Mouse (Mus musculus): Measurements from ENCODE around the gene Nmt1. TPM values are rescaled to one million over a fixed set of nuclear protein-coding genes. Genes with fewer than 3 reads are reported as not detected.

Nmt1 gene
- polyA plus RNA-seq, 1 experiment, result 58.8 TPM

- Histone ChIP-seq H3K4me1 (ENCODE audit: control insufficient read depth, insufficient read depth, low read length) (peaks cover 14% of the 10 kb centered on the region), H3K27ac (ENCODE audit: insufficient read depth, low read length) (0 out of 2 replicates have a peak overlapping the region, but pooled peaks have one; percentile 23), H3K4me3 (replicated peaks; ENCODE audit: insufficient read depth, low read depth, low read length) (no peak overlapping the region), H3K27me3 (ENCODE audit: control insufficient read depth, insufficient read depth, low read length) (no peaks in the 10 kb centered on the region)
- 32% methylated on average over 14 of the region's 14 CpGs for WGBS
- peak in 1 of 2 experiments; percentile 38 for DNase-seq
- TF ChIP-seq POLR2A (IDR thresholded peaks at IDR 0.05; ENCODE audit: borderline replicate concordance, insufficient read depth, low read length) (no peak), CTCF (IDR thresholded peaks at IDR 0.05; ENCODE audit: borderline replicate concordance, insufficient read depth, low read depth, low read length) (no peak)
Measured at GRCm38 (mm10) chr11:102998577-102999316, 29.2 kb upstream of the Nmt1 start.

GRCm38 (mm10) chr11:102999317-102999970 lies 28.5 kb upstream of the Nmt1 start:
- 0 out of 2 replicates have a peak overlapping the region, but pooled peaks have one; percentile 23 for H3K27ac ChIP-seq (ENCODE audit: insufficient read depth, low read length)
- peaks cover 14% of the 10 kb centered on the region for H3K4me1 ChIP-seq (ENCODE audit: control insufficient read depth, insufficient read depth, low read length)
- H3K4me3 ChIP-seq (replicated peaks; ENCODE audit: insufficient read depth, low read depth, low read length), result no peak overlapping the region
- WGBS, result 71% methylated on average over 14 of the region's 14 CpGs
- no peak for DNase-seq
- TF ChIP-seq CTCF (IDR thresholded peaks at IDR 0.05; ENCODE audit: borderline replicate concordance, insufficient read depth, low read depth, low read length) (no peak), POLR2A (IDR thresholded peaks at IDR 0.05; ENCODE audit: borderline replicate concordance, insufficient read depth, low read length) (no peak)
- no peaks in the 10 kb centered on the region for H3K27me3 ChIP-seq (ENCODE audit: control insufficient read depth, insufficient read depth, low read length)

GRCm38 (mm10) chr11:103000111-103000510 lies 27.9 kb upstream of the Nmt1 start:
- H3K4me3 ChIP-seq (replicated peaks; ENCODE audit: insufficient read depth, low read depth, low read length), result no peak overlapping the region
- no peak overlapping the region for H3K27ac ChIP-seq (ENCODE audit: insufficient read depth, low read length)
- 83% methylated on average over 16 of the region's 16 CpGs for WGBS
- H3K4me1 ChIP-seq (ENCODE audit: control insufficient read depth, insufficient read depth, low read length), result peaks cover 14% of the 10 kb centered on the region
- TF ChIP-seq POLR2A (IDR thresholded peaks at IDR 0.05; ENCODE audit: borderline replicate concordance, insufficient read depth, low read length) (no peak), CTCF (IDR thresholded peaks at IDR 0.05; ENCODE audit: borderline replicate concordance, insufficient read depth, low read depth, low read length) (no peak)
- no peak for DNase-seq
- H3K27me3 ChIP-seq (ENCODE audit: control insufficient read depth, insufficient read depth, low read length), result no peaks in the 10 kb centered on the region

GRCm38 (mm10) chr11:103001063-103001462 lies 26.9 kb upstream of the Nmt1 start:
- DNase-seq, result no peak
- H3K27me3 ChIP-seq (ENCODE audit: control insufficient read depth, insufficient read depth, low read length), result no peaks in the 10 kb centered on the region
- H3K4me1 ChIP-seq (ENCODE audit: control insufficient read depth, insufficient read depth, low read length), result peaks cover 14% of the 10 kb centered on the region
- 90% methylated on average over 5 of the region's 5 CpGs for WGBS
- no peak for TF ChIP-seq CTCF (IDR thresholded peaks at IDR 0.05; ENCODE audit: borderline replicate concordance, insufficient read depth, low read depth, low read length)
- no peak overlapping the region for H3K4me3 ChIP-seq (replicated peaks; ENCODE audit: insufficient read depth, low read depth, low read length)
- H3K27ac ChIP-seq (ENCODE audit: insufficient read depth, low read length), result no peak overlapping the region

GRCm38 (mm10) chr11:103003210-103003609 lies 24.8 kb upstream of the Nmt1 start:
- WGBS, result 17% methylated on average over 5 of the region's 5 CpGs
- TF ChIP-seq POLR2A (IDR thresholded peaks at IDR 0.05; ENCODE audit: borderline replicate concordance, insufficient read depth, low read length) (no peak), CTCF (IDR thresholded peaks at IDR 0.05; ENCODE audit: borderline replicate concordance, insufficient read depth, low read depth, low read length) (no peak)
- Histone ChIP-seq H3K4me3 (replicated peaks; ENCODE audit: insufficient read depth, low read depth, low read length) (no peak overlapping the region), H3K4me1 (ENCODE audit: control insufficient read depth, insufficient read depth, low read length) (peaks cover 14% of the 10 kb centered on the region), H3K27ac (ENCODE audit: insufficient read depth, low read length) (no peak overlapping the region), H3K27me3 (ENCODE audit: control insufficient read depth, insufficient read depth, low read length) (no peaks in the 10 kb centered on the region)
- no peak for DNase-seq

- WGBS, result 67% methylated on average over 1 of the region's 1 CpGs
- no peak overlapping the region for H3K4me3 ChIP-seq (replicated peaks; ENCODE audit: insufficient read depth, low read depth, low read length)
- no peak for TF ChIP-seq POLR2A (IDR thresholded peaks at IDR 0.05; ENCODE audit: borderline replicate concordance, insufficient read depth, low read length)
- TF ChIP-seq CTCF (IDR thresholded peaks at IDR 0.05; ENCODE audit: borderline replicate concordance, insufficient read depth, low read depth, low read length), result no peak
- no peak for DNase-seq
- H3K4me1 ChIP-seq (ENCODE audit: control insufficient read depth, insufficient read depth, low read length), result no peaks in the 10 kb centered on the region
- no peaks in the 10 kb centered on the region for H3K27me3 ChIP-seq (ENCODE audit: control insufficient read depth, insufficient read depth, low read length)
- H3K27ac ChIP-seq (ENCODE audit: insufficient read depth, low read length), result no peak overlapping the region
Measured at GRCm38 (mm10) chr11:103004852-103005251, 23.1 kb upstream of the Nmt1 start.

GRCm38 (mm10) chr11:103005254-103005981 lies 22.6 kb upstream of the Nmt1 start:
- 53% methylated on average over 11 of the region's 11 CpGs for WGBS
- Histone ChIP-seq H3K27me3 (ENCODE audit: control insufficient read depth, insufficient read depth, low read length) (no peaks in the 10 kb centered on the region), H3K4me1 (ENCODE audit: control insufficient read depth, insufficient read depth, low read length) (no peaks in the 10 kb centered on the region), H3K4me3 (replicated peaks; ENCODE audit: insufficient read depth, low read depth, low read length) (no peak overlapping the region), H3K27ac (ENCODE audit: insufficient read depth, low read length) (no peak overlapping the region)
- TF ChIP-seq POLR2A (IDR thresholded peaks at IDR 0.05; ENCODE audit: borderline replicate concordance, insufficient read depth, low read length) (no peak), CTCF (IDR thresholded peaks at IDR 0.05; ENCODE audit: borderline replicate concordance, insufficient read depth, low read depth, low read length) (no peak)
- DNase-seq, result no peak

Data from cerebellum, adult 2 months (tissue).